ENCODE assay signal across 9 mouse cellular contexts in the genomic region with DNA sequence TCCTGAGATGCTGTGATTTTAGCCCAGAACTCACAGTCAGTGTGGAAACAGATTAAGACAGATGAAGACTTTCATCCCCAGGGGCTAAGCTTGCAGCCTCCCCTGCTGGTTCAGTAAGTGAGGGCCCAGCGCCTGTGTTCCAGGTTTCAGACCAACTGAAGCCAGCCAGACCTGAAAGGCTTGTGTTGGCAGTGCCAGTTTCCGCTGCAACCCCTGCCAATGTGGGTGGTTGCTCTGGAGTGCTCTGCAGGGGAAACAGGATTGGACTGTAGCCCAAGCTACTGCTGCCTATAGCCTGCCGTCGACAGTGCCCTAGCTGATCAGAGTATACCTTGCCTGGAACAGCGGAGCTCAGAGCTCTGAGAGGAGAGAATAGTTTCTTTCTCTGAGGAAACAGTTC. TPM values are rescaled to one million over a fixed set of nuclear protein-coding genes. Genes with fewer than 3 reads are reported as not detected.
DNase-seq lines count a peak whose midpoint lies in the region; TF ChIP-seq lines count a peak whose summit lies in the region.
"Had no signal": no experiment of that assay in that cellular context is flagged by ENCODE, and none has a peak within 500 bp of the region (broad histone marks: within the 10 kb centered on the region; RNA-seq: fewer than 3 reads in every experiment).

No protein-coding gene starts in this region.

- no peak overlapping the region for H3K27ac ChIP-seq in cortical plate, adult 2 months (ENCODE audit: insufficient read depth, low read length)
- H3K27ac ChIP-seq: midbrain, embryonic 12.5 days had no signal

- TF ChIP-seq POLR2A in cortical plate, adult 2 months (IDR thresholded peaks at IDR 0.05; ENCODE audit: extremely low read depth, insufficient read depth, low read length): no peak

- TF ChIP-seq CTCF in cortical plate, adult 2 months (IDR thresholded peaks at IDR 0.05; ENCODE audit: extremely low read depth, insufficient read depth, low read length): peak; percentile 56

- H3K4me3 ChIP-seq in cortical plate, adult 2 months (ENCODE audit: insufficient read depth, low read length): no peak overlapping the region
- H3K4me3 ChIP-seq: midbrain, embryonic 12.5 days had no signal

- H3K4me1 ChIP-seq in cortical plate, adult 2 months (ENCODE audit: control insufficient read depth, insufficient read depth, low read length): no peaks in the 10 kb centered on the region; the same call in 1 of the 2 replicates

- DNase-seq in gastrocnemius, postnatal 25 days: peak; percentile 35
- no peak for DNase-seq in gastrocnemius, postnatal 10 days
- peak; percentile 54 for DNase-seq in adipocyte (ENCODE audit: low spot score)
- peak; percentile 69 for DNase-seq in kidney, postnatal 14 days
- peak; percentile 87 for DNase-seq in lung, postnatal 36 days
- no peak for DNase-seq in c-Kit-positive CD71-positive TER-119-positive erythroid progenitor cells, embryonic 14.5 days (ENCODE audit: low spot score)
- DNase-seq in embryo, embryonic 10 days (ENCODE audit: low spot score): no peak

RNA-seq across cellular contexts. Expression of a gene that starts 37.0 kb away (rescaled TPM):
- total RNA-seq in gastrocnemius, postnatal 25 days (2021): 1 to 10 TPM; 5.7 to 5.9 TPM
- 10 to 100 TPM; 21.1 to 27.1 TPM for total RNA-seq in gastrocnemius, postnatal 10 days (2021)
- 3.0 and 3.8 TPM in 2 replicates for polyA plus RNA-seq in cortical plate, adult 2 months (2012; rRNA removed)

RNA-seq across cellular contexts. Expression of a gene that starts 46.4 kb away (rescaled TPM):
- total RNA-seq in gastrocnemius, postnatal 25 days (2021): 1 to 10 TPM; 2.8 to 3.3 TPM
- total RNA-seq in gastrocnemius, postnatal 10 days (2021): 1 to 10 TPM; 4.7 to 5.1 TPM
- polyA plus RNA-seq in cortical plate, adult 2 months (2012; rRNA removed): 19.5 and 21.4 TPM in 2 replicates

RNA-seq across cellular contexts. Expression of a gene that starts 58.8 kb away (rescaled TPM):
- 1 to 10 TPM; 5.6 to 5.8 TPM for total RNA-seq in gastrocnemius, postnatal 25 days (2021)
- 1 to 10 TPM; 8.3 to 8.4 TPM for total RNA-seq in gastrocnemius, postnatal 10 days (2021)
- 29.1 and 30.9 TPM in 2 replicates for polyA plus RNA-seq in cortical plate, adult 2 months (2012; rRNA removed)

Comparison
In these comparisons a context has a peak if more than half of its experiments do, and no peak if none do; other contexts are left out.
1. DNase-seq: peak in gastrocnemius, postnatal 25 days (single experiment), adipocyte (single experiment), kidney, postnatal 14 days (single experiment) and lung, postnatal 36 days (single experiment); none in gastrocnemius, postnatal 10 days (single experiment), c-Kit-positive CD71-positive TER-119-positive erythroid progenitor cells, embryonic 14.5 days (single experiment) and embryo, embryonic 10 days (single experiment).